In the genomic region with DNA sequence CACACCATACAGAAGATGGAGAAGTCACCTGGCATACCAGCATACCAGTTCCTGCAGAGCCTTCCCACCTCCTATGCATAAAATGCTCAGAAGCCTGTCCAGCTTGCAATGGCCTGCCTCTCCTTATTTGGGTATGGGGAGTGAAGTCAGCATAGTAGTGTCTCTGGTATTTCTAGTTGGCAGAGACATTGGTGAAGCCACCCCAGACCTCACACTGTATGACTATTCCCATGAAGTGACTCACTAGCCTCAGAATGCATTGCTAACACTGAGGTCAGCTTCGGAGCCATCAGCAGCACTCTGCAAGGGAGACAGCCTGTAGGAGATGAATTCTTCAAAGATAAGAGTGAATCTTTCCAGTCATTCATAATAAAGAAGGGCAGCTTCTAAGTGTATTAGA, we compare ENCODE assay signal across 12 mouse cellular contexts.
A peak's percentile ranks its signal among the peaks of the same experiment; 100 is the strongest.
DNase-seq lines count a peak whose midpoint lies in the region; ATAC-seq lines count a peak whose summit lies in the region.
"Had no signal": no experiment of that assay in that cellular context is flagged by ENCODE, and none has a peak within 500 bp of the region (broad histone marks: within the 10 kb centered on the region; RNA-seq: fewer than 3 reads in every experiment).

No protein-coding gene starts in this region.

- WGBS in heart, embryonic 11.5 days (ENCODE audit: insufficient replicate concordance): 25% methylated on average over 1 of the region's 1 CpGs
- 88% methylated on average over 1 of the region's 1 CpGs for WGBS in midbrain, embryonic 13.5 days
- 95% methylated on average over 1 of the region's 1 CpGs for WGBS in forebrain, embryonic 16.5 days

- no peaks in the 10 kb centered on the region for H3K36me3 ChIP-seq in heart, embryonic 11.5 days (ENCODE audit: control insufficient read depth, insufficient read depth, low read length)
- no peaks in the 10 kb centered on the region for H3K36me3 ChIP-seq in midbrain, embryonic 13.5 days
- no peaks in the 10 kb centered on the region for H3K36me3 ChIP-seq in forebrain, embryonic 16.5 days (ENCODE audit: control insufficient read depth, insufficient read depth)
- H3K36me3 ChIP-seq: hindbrain, embryonic 15.5 days; midbrain, embryonic 12.5 days; neural tube, embryonic 15.5 days had no signal

- ATAC-seq in heart, embryonic 11.5 days (replicated peaks; ENCODE audit: insufficient number of reproducible peaks, low FRiP score, low TSS enrichment): peak; percentile 81
- no peak for ATAC-seq in midbrain, embryonic 13.5 days
- no peak for ATAC-seq in forebrain, embryonic 16.5 days

- H3K9ac ChIP-seq in heart, embryonic 11.5 days (ENCODE audit: low read depth, low read length): no peak overlapping the region
- no peak overlapping the region for H3K9ac ChIP-seq in midbrain, embryonic 13.5 days (replicated peaks)
- no peak overlapping the region for H3K9ac ChIP-seq in forebrain, embryonic 16.5 days (replicated peaks; ENCODE audit: low read depth, low read length)
- H3K9ac ChIP-seq: hindbrain, embryonic 15.5 days; liver, embryonic 14.5 days; midbrain, embryonic 12.5 days; neural tube, embryonic 15.5 days had no signal

- 0 out of 2 replicates have a peak, but pooled peaks cover 4% of the 10 kb centered on the region for H3K4me1 ChIP-seq in heart, embryonic 11.5 days (ENCODE audit: control insufficient read depth, insufficient read depth, low read length)
- H3K4me1 ChIP-seq in midbrain, embryonic 13.5 days (replicated peaks): no peaks in the 10 kb centered on the region
- H3K4me1 ChIP-seq in forebrain, embryonic 16.5 days (replicated peaks; ENCODE audit: control insufficient read depth, insufficient read depth, low read length): no peaks in the 10 kb centered on the region
- H3K4me1 ChIP-seq: hindbrain, embryonic 15.5 days; midbrain, embryonic 12.5 days; neural tube, embryonic 15.5 days had no signal

- no peaks in the 10 kb centered on the region for H3K9me3 ChIP-seq in heart, embryonic 11.5 days (replicated peaks; ENCODE audit: control insufficient read depth, low read length)
- H3K9me3 ChIP-seq in midbrain, embryonic 13.5 days: no peaks in the 10 kb centered on the region
- H3K9me3 ChIP-seq in forebrain, embryonic 16.5 days (ENCODE audit: control insufficient read depth, low read length): no peaks in the 10 kb centered on the region
- H3K9me3 ChIP-seq: hindbrain, embryonic 15.5 days; midbrain, embryonic 12.5 days; neural tube, embryonic 15.5 days had no signal

- H3K4me2 ChIP-seq in heart, embryonic 11.5 days: no peak overlapping the region
- no peak overlapping the region for H3K4me2 ChIP-seq in midbrain, embryonic 13.5 days (replicated peaks)
- H3K4me2 ChIP-seq in forebrain, embryonic 16.5 days (ENCODE audit: low read length): no peak overlapping the region
- H3K4me2 ChIP-seq: hindbrain, embryonic 15.5 days; midbrain, embryonic 12.5 days; neural tube, embryonic 15.5 days had no signal

- peak overlapping the region; percentile 42; the same call in 1 of the 2 replicates for H3K27ac ChIP-seq in heart, embryonic 11.5 days (ENCODE audit: low read depth, low read length)
- no peak overlapping the region for H3K27ac ChIP-seq in midbrain, embryonic 13.5 days
- no peak overlapping the region for H3K27ac ChIP-seq in forebrain, embryonic 16.5 days (ENCODE audit: low read length)
- H3K27ac ChIP-seq: hindbrain, embryonic 15.5 days; liver, embryonic 14.5 days; midbrain, embryonic 12.5 days; neural tube, embryonic 15.5 days had no signal

- H3K4me3 ChIP-seq in heart, embryonic 11.5 days (ENCODE audit: low read depth, low read length): no peak overlapping the region
- H3K4me3 ChIP-seq in midbrain, embryonic 13.5 days (replicated peaks): no peak overlapping the region
- no peak overlapping the region for H3K4me3 ChIP-seq in forebrain, embryonic 16.5 days (replicated peaks; ENCODE audit: low read length)
- H3K4me3 ChIP-seq: hindbrain, embryonic 15.5 days; midbrain, embryonic 12.5 days; neural tube, embryonic 15.5 days had no signal

- H3K27me3 ChIP-seq in heart, embryonic 11.5 days (ENCODE audit: control insufficient read depth, insufficient read depth, low read length): no peaks in the 10 kb centered on the region
- H3K27me3 ChIP-seq in midbrain, embryonic 13.5 days: no peaks in the 10 kb centered on the region
- H3K27me3 ChIP-seq in forebrain, embryonic 16.5 days (replicated peaks; ENCODE audit: control insufficient read depth, insufficient read depth, low read length): no peaks in the 10 kb centered on the region
- H3K27me3 ChIP-seq: hindbrain, embryonic 15.5 days; midbrain, embryonic 12.5 days; neural tube, embryonic 15.5 days had no signal

- DNase-seq in 3T3-L1 (ENCODE audit: low read depth, low spot score) (peak; percentile 98), adipocyte (ENCODE audit: low spot score) (peak; percentile 15)
- DNase-seq in lung, postnatal 10 days: peak; percentile 62
- no peak for DNase-seq in left cerebral cortex, adult 9 months (ENCODE audit: low spot score in 2 of 2)
- DNase-seq: kidney, postnatal 25 days had no signal

Comparison
In these comparisons a context has a peak if more than half of its experiments do, and no peak if none do; other contexts are left out.
1. DNase-seq: peak in 3T3-L1 (single experiment), adipocyte (single experiment) and lung, postnatal 10 days (single experiment); none in left cerebral cortex, adult 9 months (0 of 2).